Mouse (Mus musculus) neural tube, embryonic 15.5 days (tissue): ENCODE measurements around the gene Paqr6. TPM values are rescaled to one million over a fixed set of nuclear protein-coding genes. Genes with fewer than 3 reads are reported as not detected.
"Not testable (repeated sequence)": the region's sequence is repeated elsewhere in the genome, so short reads cannot be mapped to it uniquely, and the experiment has no call there.

Experiments used
- ATAC-seq: fragments of 200-750 bp; cut with Nextera tagmentation; 2 replicates; pipeline ENCODE4 v1.8.0; 2017; ENCODE audit warnings: mild to moderate bottlenecking, moderate TSS enrichment, moderate library complexity; ENCODE audit not compliant: low FRiP score
- H3K27ac ChIP-seq: fragments of 300-500 bp; sonication (generic); replicated peaks from 2 replicates; pipeline ENCODE4 v1.5.1; 2015; ENCODE audit warnings: mild to moderate bottlenecking, inconsistent platforms
- H3K27me3 ChIP-seq: fragments of 300-500 bp; sonication (generic); replicated peaks from 2 replicates; pipeline ENCODE4 v1.6.1; 2015; ENCODE audit warnings: inconsistent platforms
- H3K36me3 ChIP-seq: fragments of 300-500 bp; sonication (generic); 2 replicates; pipeline ENCODE4 v1.6.1; 2015; ENCODE audit warnings: inconsistent platforms
- H3K4me1 ChIP-seq: fragments of 300-500 bp; sonication (generic); 2 replicates; pipeline ENCODE4 v1.6.1; 2015; ENCODE audit warnings: inconsistent platforms
- H3K4me2 ChIP-seq: fragments of 300-500 bp; sonication (generic); 2 replicates; pipeline ENCODE4 v1.6.1; 2015; ENCODE audit warnings: inconsistent platforms, mild to moderate bottlenecking, moderate library complexity
- H3K4me3 ChIP-seq: fragments of 300-500 bp; sonication (generic); replicated peaks from 2 replicates; pipeline ENCODE4 v1.5.1; 2015; ENCODE audit warnings: mild to moderate bottlenecking, inconsistent platforms
- H3K9ac ChIP-seq: fragments of 300-500 bp; sonication (generic); replicated peaks from 2 replicates; pipeline ENCODE4 v1.6.1; 2015; ENCODE audit warnings: mild to moderate bottlenecking, inconsistent platforms
- H3K9me3 ChIP-seq: fragments of 300-500 bp; sonication (generic); replicated peaks from 2 replicates; pipeline ENCODE4 v1.6.1; 2016; ENCODE audit warnings: inconsistent platforms
- WGBS: fragments of 180-500 bp; shearing (Covaris S2); methylation state at CpG from one replicate; pipeline ENCODE4 v1.1.7; 2015; ENCODE audit warnings: mixed read lengths; 5-methylcytosine and 5-hydroxymethylcytosine counted together
- polyA plus RNA-seq: library from polyadenylated mRNA; unstranded; fragments of >200 nt; fragmentation: Nextera tagmentation; extraction: Ambion mirVana; gene quantifications from 2 replicates; pipeline ENCODE4 v1.2.1, GENCODE M21; 2015

Gene Paqr6
- polyA plus RNA-seq, 1 experiment from 2014 or later: 1.6 TPM

DNA sequence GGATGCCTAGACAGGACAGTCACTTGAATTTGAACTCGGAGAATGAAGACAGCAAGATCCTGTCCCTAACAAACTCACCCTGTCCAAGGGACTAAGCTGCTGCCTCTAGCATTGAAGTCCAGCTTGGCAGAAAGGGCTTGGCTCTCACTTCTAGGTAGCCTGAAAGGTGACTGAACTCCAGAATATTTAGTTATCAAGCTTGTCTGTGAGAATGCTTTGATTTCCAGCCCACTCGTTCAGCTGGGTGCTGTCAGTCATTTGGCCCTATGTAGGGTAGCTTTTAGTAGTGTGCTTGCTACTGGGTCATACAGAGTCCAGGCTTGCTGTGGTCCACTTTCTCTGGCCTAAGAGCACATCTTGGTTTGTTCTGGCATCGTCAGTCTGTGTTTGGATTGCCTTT, 25.4 kb upstream of the Paqr6 start:
- no peak overlapping the region for H3K4me3 ChIP-seq
- H3K4me1 ChIP-seq: peaks cover 34% of the 10 kb centered on the region
- H3K9ac ChIP-seq: no peak overlapping the region
- 87% methylated on average over 3 of the region's 3 CpGs for WGBS
- no peak overlapping the region for H3K27ac ChIP-seq
- ATAC-seq: no peak
- no peak overlapping the region for H3K4me2 ChIP-seq
- no peaks in the 10 kb centered on the region for H3K27me3 ChIP-seq
- peaks cover 25% of the 10 kb centered on the region for H3K36me3 ChIP-seq
- no peaks in the 10 kb centered on the region for H3K9me3 ChIP-seq

GRCm38 (mm10) chr3:88350732-88351131, 13.7 kb upstream of the Paqr6 start:
- Histone ChIP-seq H3K9me3 (no peaks in the 10 kb centered on the region), H3K36me3 (peaks cover 99% of the 10 kb centered on the region), H3K4me2 (no peak overlapping the region), H3K27ac (no peak overlapping the region), H3K9ac (no peak overlapping the region), H3K4me1 (no peaks in the 10 kb centered on the region), H3K27me3 (no peaks in the 10 kb centered on the region), H3K4me3 (no peak overlapping the region)
- 95% methylated on average over 13 of the region's 13 CpGs for WGBS
- no peak for ATAC-seq

DNA sequence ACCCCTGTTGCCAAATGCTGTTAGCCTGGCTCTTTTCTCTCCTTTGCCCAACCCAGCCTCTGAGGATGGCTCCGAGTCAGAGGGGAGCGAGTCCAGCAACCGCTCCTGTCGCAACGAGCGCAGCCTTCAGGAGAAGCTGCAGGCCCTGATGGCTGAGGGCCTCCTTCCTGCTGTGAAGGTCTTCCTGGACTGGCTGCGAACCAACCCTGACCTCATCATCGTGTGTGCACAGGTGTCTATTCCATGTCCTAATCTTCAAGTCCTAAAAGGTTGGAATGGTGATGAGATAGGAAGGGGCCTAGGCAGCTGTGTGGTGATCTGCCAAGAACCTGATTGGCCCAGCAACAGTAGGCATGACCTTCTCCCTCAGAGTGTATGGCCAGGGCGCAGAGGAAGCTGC, 11.5 kb upstream of the Paqr6 start:
- no peak overlapping the region for H3K27ac ChIP-seq
- no peak overlapping the region for H3K4me3 ChIP-seq
- no peak overlapping the region for H3K4me2 ChIP-seq
- H3K4me1 ChIP-seq: no peaks in the 10 kb centered on the region
- H3K36me3 ChIP-seq: peaks cover 98% of the 10 kb centered on the region
- no peak for ATAC-seq
- no peaks in the 10 kb centered on the region for H3K9me3 ChIP-seq
- no peak overlapping the region for H3K9ac ChIP-seq
- WGBS: 90% methylated on average over 9 of the region's 9 CpGs
- no peaks in the 10 kb centered on the region for H3K27me3 ChIP-seq

DNA sequence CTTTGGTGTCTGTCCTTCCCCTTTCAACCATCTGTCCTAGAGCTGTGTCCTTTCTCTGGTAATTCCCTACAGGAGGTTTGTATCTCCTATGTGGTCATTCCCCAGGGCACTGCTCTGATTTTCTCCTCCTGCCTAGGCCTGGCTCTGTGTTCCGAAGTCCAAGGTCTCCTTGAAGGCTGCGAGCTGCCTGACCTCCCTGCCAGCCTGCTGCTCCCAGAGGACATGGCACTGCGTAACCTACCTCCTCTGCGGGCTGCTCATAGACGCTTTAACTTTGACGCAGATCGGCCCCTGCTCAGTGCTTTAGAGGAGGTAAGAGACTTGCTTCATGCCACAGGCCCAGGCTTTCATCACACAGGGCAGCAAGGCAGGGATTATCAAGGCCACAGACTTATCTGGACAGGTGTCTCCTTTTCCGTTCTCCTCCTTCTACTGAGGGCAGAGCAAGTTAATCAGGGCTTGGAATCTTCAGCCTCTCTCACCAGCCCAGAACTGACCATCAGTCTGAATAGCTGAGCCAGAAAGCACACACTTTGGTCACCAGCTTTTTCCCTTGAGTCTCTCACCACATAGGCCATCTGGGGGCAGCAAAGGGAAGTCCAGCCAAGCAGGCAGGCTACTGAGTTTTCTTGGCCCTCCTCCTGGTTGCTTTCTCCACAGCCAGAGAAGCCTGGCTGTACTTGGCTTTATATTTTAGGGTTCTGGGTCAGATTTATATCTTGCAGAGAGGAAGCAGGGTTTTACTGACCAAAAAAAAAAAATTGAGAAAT, 9.8 kb upstream of the Paqr6 start:
- no peak overlapping the region for H3K4me2 ChIP-seq
- no peaks in the 10 kb centered on the region for H3K4me1 ChIP-seq
- no peaks in the 10 kb centered on the region for H3K9me3 ChIP-seq
- H3K27me3 ChIP-seq: no peaks in the 10 kb centered on the region
- ATAC-seq: no peak
- WGBS: 95% methylated on average over 8 of the region's 8 CpGs
- no peak overlapping the region for H3K27ac ChIP-seq
- no peak overlapping the region for H3K4me3 ChIP-seq
- H3K36me3 ChIP-seq: peaks cover 99% of the 10 kb centered on the region
- H3K9ac ChIP-seq: no peak overlapping the region

DNA sequence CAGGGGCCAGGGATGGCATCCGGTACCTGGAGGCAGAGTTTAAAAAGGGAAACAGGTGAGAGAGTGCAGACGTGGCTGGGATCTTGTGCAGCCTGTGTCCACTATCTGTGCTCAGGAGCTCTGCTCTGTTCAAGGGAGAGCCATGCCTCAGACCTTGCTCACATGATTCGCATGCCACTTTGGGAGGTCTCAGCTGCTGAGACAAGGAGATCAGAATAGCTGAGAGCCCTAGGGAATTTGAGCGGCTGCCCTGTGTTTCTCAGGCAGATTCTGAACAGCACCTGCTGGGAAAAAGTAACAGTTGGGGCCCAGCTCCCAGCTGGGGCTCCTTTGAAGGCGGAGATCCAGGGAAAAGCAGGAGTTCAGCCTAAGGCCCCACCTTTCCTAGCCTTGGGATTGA, 4.8 kb upstream of the Paqr6 start:
- WGBS: 54% methylated on average over 5 of the region's 5 CpGs
- no peaks in the 10 kb centered on the region for H3K4me1 ChIP-seq
- no peak overlapping the region for H3K4me2 ChIP-seq
- ATAC-seq: no peak
- no peak overlapping the region for H3K27ac ChIP-seq
- H3K9ac ChIP-seq: 0 out of 2 replicates have a peak overlapping the region, but pooled peaks have one; percentile 10
- H3K27me3 ChIP-seq: peaks cover 4% of the 10 kb centered on the region; the same call in 1 of the 2 replicates
- H3K9me3 ChIP-seq: no peaks in the 10 kb centered on the region
- peaks cover 81% of the 10 kb centered on the region for H3K36me3 ChIP-seq
- H3K4me3 ChIP-seq: no peak overlapping the region

GRCm38 (mm10) chr3:88359989-88360388, 4.4 kb upstream of the Paqr6 start:
- H3K27me3 ChIP-seq: peaks cover 8% of the 10 kb centered on the region; the same call in 1 of the 2 replicates
- no peak overlapping the region for H3K27ac ChIP-seq

DNA sequence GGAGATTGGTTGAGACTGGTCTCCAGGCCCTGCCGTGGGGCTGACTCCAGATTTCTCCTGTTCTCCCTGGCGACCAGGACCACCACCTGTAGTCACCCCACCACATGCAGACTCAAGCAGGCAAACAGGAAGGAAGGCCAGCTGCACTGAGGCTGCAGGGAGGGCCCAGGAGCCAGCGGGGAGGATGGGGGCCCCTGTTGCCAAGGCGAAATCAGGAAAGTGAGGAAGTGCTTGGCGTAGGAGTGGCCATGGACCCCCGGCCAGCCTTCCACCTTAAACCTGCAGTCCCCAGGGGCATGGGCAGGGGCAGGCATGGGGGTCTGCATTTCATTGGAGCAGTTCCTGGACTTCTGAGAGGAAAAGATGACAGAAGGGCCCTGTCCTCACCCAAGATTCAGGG, 3.3 kb upstream of the Paqr6 start:
- Histone ChIP-seq H3K9ac (no peak overlapping the region), H3K4me1 (0 out of 2 replicates have a peak, but pooled peaks cover 2% of the 10 kb centered on the region), H3K36me3 (peaks cover 66% of the 10 kb centered on the region), H3K27me3 (peaks cover 17% of the 10 kb centered on the region), H3K27ac (no peak overlapping the region), H3K4me3 (no peak overlapping the region), H3K4me2 (no peak overlapping the region), H3K9me3 (no peaks in the 10 kb centered on the region)
- 70% methylated on average over 6 of the region's 6 CpGs for WGBS
- ATAC-seq: no peak

More at GRCm38 (mm10) chr3:88359989-88360388, 4.4 kb upstream of the Paqr6 start:
- WGBS: 77% methylated on average over 3 of the region's 3 CpGs
- 0 out of 2 replicates have a peak overlapping the region, but pooled peaks have one; percentile 10 for H3K9ac ChIP-seq
- ATAC-seq: no peak
- peaks cover 77% of the 10 kb centered on the region for H3K36me3 ChIP-seq
- no peak overlapping the region for H3K4me2 ChIP-seq
- H3K4me3 ChIP-seq: no peak overlapping the region
- no peaks in the 10 kb centered on the region for H3K9me3 ChIP-seq
- no peaks in the 10 kb centered on the region for H3K4me1 ChIP-seq

DNA sequence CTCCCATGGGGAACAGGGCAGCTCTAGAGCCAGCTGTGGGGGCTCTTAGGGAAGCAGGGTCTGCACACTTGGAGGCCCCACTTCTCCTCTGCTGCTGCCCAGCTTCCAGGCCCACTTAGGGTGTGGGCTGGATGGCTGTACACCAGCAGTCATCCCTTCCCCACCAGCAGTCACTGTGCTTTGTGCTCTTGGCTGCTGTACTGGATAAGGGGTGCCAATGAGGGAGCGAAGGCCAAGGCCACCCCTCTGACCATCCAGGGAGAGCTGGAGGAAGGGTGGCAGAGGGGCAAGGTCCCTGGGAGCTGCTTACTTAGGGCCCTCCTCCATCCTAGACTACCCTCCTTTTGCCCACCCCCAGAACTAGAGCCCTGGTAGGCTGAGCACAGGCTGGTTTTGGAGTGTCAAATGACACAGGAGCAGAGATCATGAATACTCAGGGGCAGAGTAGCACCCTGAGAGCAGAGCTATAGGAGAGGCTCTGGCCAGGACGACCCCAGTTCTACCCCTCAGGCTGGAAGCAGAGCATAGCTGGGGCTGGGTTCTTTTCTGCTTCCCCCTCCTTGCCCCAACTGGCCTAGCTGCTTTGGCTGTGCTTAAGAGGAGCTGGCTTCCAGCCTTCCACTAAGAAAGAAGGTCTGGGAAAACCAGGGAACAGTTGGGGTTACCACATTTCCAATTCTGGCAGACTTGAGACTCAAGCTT, 2.6 kb upstream of the Paqr6 start:
- Histone ChIP-seq H3K36me3 (peaks cover 59% of the 10 kb centered on the region), H3K4me1 (0 out of 2 replicates have a peak, but pooled peaks cover 3% of the 10 kb centered on the region), H3K9ac (no peak overlapping the region), H3K4me3 (no peak overlapping the region), H3K27me3 (peaks cover 18% of the 10 kb centered on the region), H3K27ac (no peak overlapping the region), H3K9me3 (no peaks in the 10 kb centered on the region), H3K4me2 (no peak overlapping the region)
- 94% methylated on average over 2 of the region's 2 CpGs for WGBS
- no peak for ATAC-seq

- Histone ChIP-seq H3K36me3 (peaks cover 42% of the 10 kb centered on the region), H3K27me3 (peaks cover 18% of the 10 kb centered on the region), H3K9me3 (no peaks in the 10 kb centered on the region), H3K4me2 (no peak overlapping the region), H3K4me1 (0 out of 2 replicates have a peak, but pooled peaks cover 5% of the 10 kb centered on the region), H3K4me3 (no peak overlapping the region), H3K9ac (no peak overlapping the region), H3K27ac (no peak overlapping the region)
- ATAC-seq: no peak
- WGBS: 61% methylated on average over 4 of the region's 4 CpGs
Observed at GRCm38 (mm10) chr3:88363700-88364099, 684 bp upstream of the Paqr6 start.

DNA sequence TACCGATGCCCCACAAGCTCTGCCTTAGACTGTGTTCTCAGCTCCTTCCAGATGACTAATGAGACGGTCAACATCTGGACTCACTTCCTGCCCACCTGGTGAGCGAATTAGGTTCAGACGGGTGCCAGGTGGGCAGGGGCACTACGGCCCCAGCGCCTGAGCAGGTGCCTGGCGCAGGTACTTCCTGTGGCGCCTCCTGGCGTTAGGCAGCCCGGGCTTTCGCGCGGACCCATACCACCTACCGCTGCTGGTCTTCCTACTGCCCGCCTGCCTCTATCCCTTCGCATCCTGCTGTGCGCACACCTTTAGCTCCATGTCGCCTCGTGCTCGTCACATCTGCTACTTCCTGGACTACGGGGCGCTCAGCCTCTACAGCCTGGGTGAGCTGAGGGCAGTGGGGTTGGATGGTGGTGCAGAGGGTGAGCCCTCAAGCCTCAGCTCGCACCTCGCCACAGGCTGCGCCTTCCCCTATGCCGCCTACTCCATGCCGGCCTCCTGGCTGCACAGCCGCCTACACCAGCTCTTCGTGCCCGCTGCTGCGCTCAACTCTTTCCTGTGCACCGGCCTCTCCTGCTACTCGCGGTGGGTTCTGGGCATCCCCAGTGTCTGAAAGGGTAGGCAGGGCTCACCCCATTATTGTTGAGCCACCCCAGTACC, 1.4 kb downstream of the Paqr6 start:
- no peak overlapping the region for H3K4me3 ChIP-seq
- no peak overlapping the region for H3K27ac ChIP-seq
- H3K4me2 ChIP-seq: peak overlapping the region; percentile 49; the same call in 1 of the 2 replicates
- peaks cover 20% of the 10 kb centered on the region for H3K36me3 ChIP-seq
- 39% methylated on average over 34 of the region's 34 CpGs for WGBS
- peaks cover 18% of the 10 kb centered on the region for H3K27me3 ChIP-seq
- H3K4me1 ChIP-seq: 0 out of 2 replicates have a peak, but pooled peaks cover 5% of the 10 kb centered on the region
- ATAC-seq: no peak
- no peak overlapping the region for H3K9ac ChIP-seq
- 0 out of 2 replicates have a peak, but pooled peaks cover 4% of the 10 kb centered on the region for H3K9me3 ChIP-seq

DNA sequence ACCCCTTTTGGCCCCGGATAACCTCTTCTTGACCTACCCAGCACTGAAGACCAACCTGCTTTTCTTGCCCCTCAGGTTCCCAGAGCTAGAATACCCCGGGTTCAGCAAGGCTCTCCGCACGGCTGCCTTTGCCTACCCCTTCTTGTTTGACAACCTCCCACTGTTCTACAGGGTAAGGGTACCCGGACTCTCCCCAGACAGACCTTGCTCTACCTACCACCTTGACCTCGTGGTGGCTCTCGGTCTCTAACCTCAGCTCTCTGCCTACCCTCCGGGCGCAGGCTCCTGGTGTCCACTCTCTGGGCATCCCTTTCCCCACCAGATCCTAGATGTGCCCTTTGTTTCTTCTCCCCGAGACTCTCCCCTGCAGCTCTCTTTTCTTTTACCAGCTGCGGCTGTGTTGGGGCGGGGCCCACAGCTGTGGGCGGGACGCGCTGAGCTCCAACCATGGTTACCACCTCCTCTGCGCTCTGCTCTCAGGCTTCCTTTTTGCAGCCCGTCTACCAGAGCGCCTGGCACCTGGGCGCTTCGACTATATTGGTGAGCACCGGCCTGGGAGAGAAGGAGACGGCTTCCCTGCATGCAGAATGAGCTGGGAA, 2.5 kb downstream of the Paqr6 start:
- Histone ChIP-seq H3K4me3 (peak overlapping the region; percentile 32), H3K4me2 (peak overlapping the region; percentile 49), H3K27me3 (peaks cover 18% of the 10 kb centered on the region), H3K36me3 (peaks cover 10% of the 10 kb centered on the region), H3K27ac (peak overlapping the region; percentile 66; the same call in 1 of the 2 replicates)
- 4% methylated on average over 21 of the region's 22 CpGs for WGBS
- H3K9ac ChIP-seq, H3K4me1 ChIP-seq, H3K9me3 ChIP-seq: not testable (repeated sequence)
- ATAC-seq: peak; percentile 90
